Mouse (Mus musculus) midbrain, embryonic 16.5 days (tissue): ENCODE results near the gene Dchs1. TPM values are rescaled to one million over a fixed set of nuclear protein-coding genes. Genes with fewer than 3 reads are reported as not detected.
"Not testable (repeated sequence)": the region's sequence is repeated elsewhere in the genome, so short reads cannot be mapped to it uniquely, and the experiment has no call there.

Experiments used
- ATAC-seq: fragments of 200-750 bp; cut with Nextera tagmentation; 2 replicates; pipeline ENCODE4 v1.8.0; 2017; ENCODE audit warnings: moderate TSS enrichment
- H3K27ac ChIP-seq: fragments of 300-500 bp; sonication (generic); 2 replicates; pipeline ENCODE4 v1.5.1; 2014; ENCODE audit warnings: mild to moderate bottlenecking, low read length, mixed read lengths
- H3K27me3 ChIP-seq: fragments of 300-500 bp; sonication (generic); 2 replicates; pipeline ENCODE4 v1.6.1; 2014; ENCODE audit warnings: low read depth, low read length, mixed read lengths; ENCODE audit not compliant: control insufficient read depth, insufficient read depth
- H3K36me3 ChIP-seq: fragments of 300-500 bp; sonication (generic); 2 replicates; pipeline ENCODE4 v1.6.1; 2014; ENCODE audit warnings: mild to moderate bottlenecking, low read length, moderate library complexity, mixed read lengths; ENCODE audit not compliant: control insufficient read depth, insufficient read depth
- H3K4me1 ChIP-seq: fragments of 300-500 bp; sonication (generic); 2 replicates; pipeline ENCODE4 v1.6.1; 2014; ENCODE audit warnings: mild to moderate bottlenecking, low read length, mixed read lengths; ENCODE audit not compliant: control insufficient read depth, insufficient read depth
- H3K4me2 ChIP-seq: fragments of 300-500 bp; sonication (generic); 2 replicates; pipeline ENCODE4 v1.6.1; 2014; ENCODE audit warnings: mild to moderate bottlenecking, low read length, mixed read lengths
- H3K4me3 ChIP-seq: fragments of 300-500 bp; sonication (generic); 2 replicates; pipeline ENCODE4 v1.5.1; 2014; ENCODE audit warnings: low read depth, mild to moderate bottlenecking, low read length, moderate library complexity, mixed read lengths
- H3K9ac ChIP-seq: fragments of 300-500 bp; sonication (generic); 2 replicates; pipeline ENCODE4 v1.6.1; 2014; ENCODE audit warnings: low read depth, low read length, mixed read lengths
- H3K9me3 ChIP-seq: fragments of 300-500 bp; sonication (generic); replicated peaks from 2 replicates; pipeline ENCODE4 v1.6.1; 2014; ENCODE audit warnings: mild to moderate bottlenecking, low read length, mixed read lengths; ENCODE audit not compliant: control insufficient read depth, poor library complexity, severe bottlenecking
- WGBS: fragments of 180-500 bp; shearing (Covaris S2); extraction: QIAGEN DNeasy Blood & Tissue Kit; methylation state at CpG from one replicate; pipeline ENCODE4 v1.1.7; 2014; 5-methylcytosine and 5-hydroxymethylcytosine counted together
- polyA plus RNA-seq: library from polyadenylated mRNA; unstranded; fragments of >200 nt; fragmentation: Nextera tagmentation; extraction: Ambion mirVana; gene quantifications from 2 replicates; pipeline ENCODE4 v1.2.1, GENCODE M21; 2015

Gene Dchs1
- polyA plus RNA-seq, 1 experiment from 2014 or later: 12.5 TPM

DNA sequence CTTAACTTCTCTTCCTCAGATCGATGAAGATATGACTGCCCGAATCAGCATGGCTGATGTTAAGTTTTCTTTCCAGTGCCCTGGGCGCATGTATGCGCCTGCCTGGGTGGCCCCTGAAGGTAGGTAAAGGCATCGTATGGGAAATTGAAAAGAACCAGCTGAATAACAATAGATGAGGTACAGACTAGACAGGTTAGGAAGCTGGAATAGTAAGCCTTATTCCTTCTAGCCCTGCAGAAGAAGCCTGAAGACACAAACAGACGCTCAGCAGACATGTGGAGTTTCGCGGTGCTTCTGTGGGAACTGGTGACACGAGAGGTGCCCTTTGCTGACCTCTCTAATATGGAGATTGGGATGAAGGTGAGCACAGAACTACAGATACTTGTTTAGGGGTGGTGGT lies 45.5 kb downstream of the Dchs1 start:
- Histone ChIP-seq H3K36me3 (peaks cover 8% of the 10 kb centered on the region), H3K4me3 (no peak overlapping the region), H3K27me3 (no peaks in the 10 kb centered on the region), H3K9ac (no peak overlapping the region), H3K27ac (no peak overlapping the region), H3K4me2 (no peak overlapping the region), H3K4me1 (peaks cover 36% of the 10 kb centered on the region), H3K9me3 (no peaks in the 10 kb centered on the region)
- no peak for ATAC-seq
- 94% methylated on average over 9 of the region's 9 CpGs for WGBS

DNA sequence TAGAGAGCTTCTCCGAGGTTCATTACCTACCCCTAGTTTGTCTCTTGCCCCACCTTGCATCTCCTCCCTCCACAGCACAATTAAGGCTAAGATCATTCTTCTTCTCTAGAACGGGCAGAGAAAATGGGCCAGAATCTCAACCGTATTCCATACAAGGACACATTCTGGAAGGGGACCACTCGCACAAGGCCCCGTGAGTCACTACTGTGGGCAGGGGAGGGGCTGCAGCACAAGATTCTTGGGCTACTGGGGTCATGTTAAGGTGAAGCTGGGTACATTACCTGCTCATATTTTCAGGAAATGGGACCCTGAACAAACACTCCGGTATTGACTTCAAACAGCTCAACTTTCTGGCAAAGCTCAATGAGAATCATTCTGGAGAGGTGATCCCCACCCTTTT lies 46.6 kb downstream of the Dchs1 start:
- peaks cover 8% of the 10 kb centered on the region for H3K36me3 ChIP-seq
- ATAC-seq: no peak
- 88% methylated on average over 6 of the region's 6 CpGs for WGBS
- H3K9ac ChIP-seq: no peak overlapping the region
- peaks cover 36% of the 10 kb centered on the region for H3K4me1 ChIP-seq
- no peaks in the 10 kb centered on the region for H3K9me3 ChIP-seq
- no peak overlapping the region for H3K4me2 ChIP-seq
- no peak overlapping the region for H3K27ac ChIP-seq
- H3K4me3 ChIP-seq: no peak overlapping the region
- H3K27me3 ChIP-seq: no peaks in the 10 kb centered on the region

DNA sequence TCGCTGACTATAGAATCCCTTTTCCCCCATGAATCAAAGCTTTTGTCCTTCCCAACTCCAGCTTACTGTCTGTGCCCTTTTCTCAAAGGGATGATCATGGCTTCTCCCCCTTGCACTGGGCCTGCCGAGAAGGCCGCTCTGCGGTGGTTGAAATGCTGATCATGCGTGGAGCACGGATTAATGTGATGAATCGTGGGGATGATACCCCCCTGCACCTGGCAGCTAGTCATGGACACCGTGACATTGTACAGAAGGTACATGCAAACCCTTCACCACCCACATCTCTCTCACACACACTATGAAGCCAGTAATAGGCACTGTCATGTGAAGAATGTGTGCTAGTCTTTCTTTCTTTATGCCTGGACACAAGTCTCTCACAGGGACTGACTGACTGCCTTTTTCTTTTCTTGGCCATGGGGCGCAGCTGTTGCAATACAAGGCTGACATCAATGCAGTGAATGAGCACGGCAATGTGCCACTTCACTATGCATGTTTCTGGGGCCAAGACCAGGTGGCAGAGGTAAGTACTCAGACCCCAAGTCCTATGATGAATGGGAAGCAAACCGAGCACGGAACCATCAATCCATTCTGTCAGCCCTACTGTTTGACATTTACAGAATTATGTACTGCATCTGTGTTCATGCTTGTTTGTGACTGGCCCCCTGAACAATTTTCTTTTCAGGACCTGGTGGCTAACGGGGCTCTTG lies 47.2 kb downstream of the Dchs1 start:
- no peaks in the 10 kb centered on the region for H3K27me3 ChIP-seq
- 80% methylated on average over 13 of the region's 13 CpGs for WGBS
- H3K9ac ChIP-seq: no peak overlapping the region
- no peaks in the 10 kb centered on the region for H3K9me3 ChIP-seq
- H3K4me1 ChIP-seq: peaks cover 41% of the 10 kb centered on the region
- peaks cover 8% of the 10 kb centered on the region for H3K36me3 ChIP-seq
- H3K4me3 ChIP-seq: no peak overlapping the region
- H3K4me2 ChIP-seq: no peak overlapping the region
- no peak overlapping the region for H3K27ac ChIP-seq
- ATAC-seq: no peak

DNA sequence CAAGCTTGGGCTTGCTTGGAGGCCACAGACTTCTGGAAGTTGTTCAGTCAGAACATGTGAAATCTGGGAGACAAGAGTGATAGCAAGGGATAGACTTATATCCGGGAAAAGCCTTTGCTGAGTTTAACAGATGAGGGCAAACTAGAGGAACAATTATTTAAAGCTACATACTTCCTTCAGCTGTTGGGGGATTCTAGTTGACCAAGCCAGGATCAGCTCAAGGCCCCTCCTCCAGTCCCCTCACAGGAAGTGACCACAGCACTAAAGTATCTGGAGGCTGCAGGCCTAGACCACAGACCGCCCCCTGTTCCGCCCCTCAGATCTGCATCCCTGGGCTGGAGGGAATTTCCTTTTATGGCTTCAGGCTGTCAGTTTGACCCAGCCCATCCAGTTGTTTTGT lies 48.5 kb downstream of the Dchs1 start:
- no peak overlapping the region for H3K4me3 ChIP-seq
- H3K4me1 ChIP-seq: peaks cover 35% of the 10 kb centered on the region
- no peaks in the 10 kb centered on the region for H3K27me3 ChIP-seq
- peak overlapping the region; percentile 22; the same call in 1 of the 2 replicates for H3K4me2 ChIP-seq
- H3K9ac ChIP-seq: no peak overlapping the region
- ATAC-seq: no peak
- peaks cover 8% of the 10 kb centered on the region for H3K36me3 ChIP-seq
- WGBS: 35% methylated on average over 3 of the region's 3 CpGs
- H3K27ac ChIP-seq: peak overlapping the region; percentile 32; the same call in 1 of the 2 replicates
- no peaks in the 10 kb centered on the region for H3K9me3 ChIP-seq

DNA sequence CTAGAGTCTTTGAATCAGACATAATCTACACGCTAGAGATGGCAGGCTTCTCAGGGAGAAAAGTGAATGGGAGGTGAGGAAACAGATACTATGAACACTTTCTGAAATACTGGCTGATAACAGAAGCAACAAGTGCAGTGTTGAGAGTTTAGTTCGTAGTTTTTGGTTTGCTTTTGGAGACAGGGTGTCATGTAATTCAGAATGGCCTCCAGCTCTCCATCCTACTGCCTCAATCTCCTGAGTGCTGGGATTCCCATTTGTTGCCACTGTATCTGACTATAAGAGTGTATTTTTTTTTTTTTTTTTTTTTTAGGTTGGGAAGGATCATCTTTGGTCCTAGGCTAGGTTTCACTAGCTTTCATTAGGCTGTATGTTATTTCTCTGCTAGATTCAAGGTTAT lies 49.2 kb downstream of the Dchs1 start:
- H3K27me3 ChIP-seq: no peaks in the 10 kb centered on the region
- H3K4me3 ChIP-seq: no peak overlapping the region
- H3K4me1 ChIP-seq: peaks cover 31% of the 10 kb centered on the region
- H3K4me2 ChIP-seq: no peak overlapping the region; the same call in 1 of the 2 replicates
- ATAC-seq: no peak
- H3K36me3 ChIP-seq: peaks cover 13% of the 10 kb centered on the region
- no peaks in the 10 kb centered on the region for H3K9me3 ChIP-seq
- WGBS: 82% methylated on average over 2 of the region's 2 CpGs
- no peak overlapping the region for H3K27ac ChIP-seq
- no peak overlapping the region for H3K9ac ChIP-seq

DNA sequence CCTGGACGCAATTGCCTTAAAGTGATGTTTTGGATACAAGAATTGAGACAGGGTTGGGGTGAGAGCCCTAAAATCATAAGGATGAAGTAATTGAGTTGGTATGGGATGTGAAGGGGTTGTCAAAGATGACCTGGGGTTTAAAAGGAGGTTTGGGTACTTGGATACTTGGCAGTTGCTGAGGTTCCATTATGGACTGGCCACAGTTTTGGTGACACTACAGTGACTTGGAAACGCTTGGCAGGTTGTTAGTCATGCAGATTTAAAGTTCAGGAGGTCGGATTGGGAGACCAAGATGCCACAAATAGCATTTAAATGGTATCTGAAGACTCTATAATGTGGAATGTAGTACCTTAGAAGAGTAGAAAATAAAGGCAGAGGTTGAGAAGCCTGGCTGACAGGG lies 49.8 kb downstream of the Dchs1 start:
- peak overlapping the region; percentile 97 for H3K4me2 ChIP-seq
- H3K4me1 ChIP-seq: peaks cover 27% of the 10 kb centered on the region
- H3K36me3 ChIP-seq: peaks cover 18% of the 10 kb centered on the region
- no peaks in the 10 kb centered on the region for H3K9me3 ChIP-seq
- WGBS: 27% methylated on average over 3 of the region's 3 CpGs
- H3K4me3 ChIP-seq: peak overlapping the region; percentile 85
- no peak overlapping the region for H3K9ac ChIP-seq
- no peak for ATAC-seq
- no peaks in the 10 kb centered on the region for H3K27me3 ChIP-seq
- no peak overlapping the region for H3K27ac ChIP-seq

DNA sequence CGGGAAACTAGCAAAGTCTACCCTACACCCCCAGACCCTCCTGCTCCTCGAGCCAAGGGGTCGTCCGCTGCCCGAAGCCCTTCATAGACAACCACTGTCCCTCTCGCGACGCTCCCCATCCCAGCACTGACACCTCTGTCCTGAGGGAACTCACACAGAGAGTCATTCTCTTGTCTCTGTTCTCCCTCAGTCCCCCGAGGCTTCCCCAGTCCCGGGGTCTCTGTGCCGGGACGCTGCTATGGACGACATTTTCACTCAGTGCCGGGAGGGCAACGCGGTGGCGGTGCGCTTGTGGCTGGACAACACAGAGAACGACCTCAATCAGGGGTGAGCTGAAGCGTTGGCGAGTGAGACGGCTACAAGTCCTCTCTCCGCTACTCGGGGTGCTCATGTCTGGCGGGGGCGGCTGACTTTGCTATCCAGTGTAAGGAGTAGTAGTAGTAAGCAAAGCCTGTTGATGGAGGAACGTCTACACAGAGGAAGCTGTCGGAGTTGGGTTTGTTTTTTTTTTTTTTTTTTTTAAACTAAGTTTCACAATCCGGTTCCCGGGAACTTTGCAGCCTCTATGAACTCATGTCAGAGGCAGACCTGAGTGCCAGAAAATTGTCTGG lies 50.4 kb downstream of the Dchs1 start, which contains the start of gene Rrp8:
Gene Rrp8 (minus strand): TSS at position 475 of the 611 bp plus-strand sequence.
- H3K36me3 ChIP-seq: peaks cover 21% of the 10 kb centered on the region

DNA sequence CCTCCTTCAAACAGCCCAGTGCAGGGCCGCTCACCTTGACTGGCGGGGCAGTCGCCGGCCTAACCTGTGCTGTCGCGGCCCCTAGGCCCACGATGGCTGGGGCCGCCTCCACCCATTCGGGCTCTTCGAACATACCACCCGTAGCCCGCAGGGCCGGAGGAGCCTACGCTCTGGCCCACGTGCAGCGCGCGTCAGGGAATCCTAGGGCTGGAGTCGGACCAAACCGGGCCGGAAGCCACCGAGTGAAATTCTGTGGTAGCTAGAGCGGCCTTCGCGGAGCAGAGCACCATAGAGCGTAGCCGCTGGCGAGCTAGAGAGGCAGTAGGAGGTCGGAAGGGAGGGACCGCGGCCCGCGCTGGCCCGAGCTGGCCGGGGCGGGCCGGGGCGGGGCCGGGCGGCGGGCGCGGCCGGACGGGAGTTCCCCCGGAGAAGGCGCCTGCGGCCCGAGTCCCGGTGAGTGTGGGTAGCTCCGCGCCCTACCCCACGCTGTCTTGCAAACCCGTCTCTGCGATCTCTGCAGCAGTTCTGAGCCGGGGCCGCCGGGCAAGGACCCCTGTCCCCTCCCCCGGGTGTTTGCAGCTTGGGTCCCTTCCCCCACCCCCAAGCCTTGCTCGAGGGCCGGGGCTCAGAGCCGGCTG lies 51.1 kb downstream of the Dchs1 start, which contains the start of gene Ilk:
Gene Ilk (plus strand): TSS at position 329 of the 638 bp plus-strand sequence.
- H3K36me3 ChIP-seq: peaks cover 19% of the 10 kb centered on the region
- WGBS: under 1% methylated on average over 62 of the region's 62 CpGs
- H3K27ac ChIP-seq: peak within 1 kb of the TSS; percentile 77
- peak; percentile 96 for ATAC-seq
- H3K4me3 ChIP-seq: peak within 1 kb of the TSS; percentile 85
- peaks cover 27% of the 10 kb centered on the region for H3K4me1 ChIP-seq
- H3K9me3 ChIP-seq: no peaks in the 10 kb centered on the region
- no peaks in the 10 kb centered on the region for H3K27me3 ChIP-seq
- peak within 1 kb of the TSS; percentile 97 for H3K4me2 ChIP-seq
- peak within 1 kb of the TSS; percentile 90 for H3K9ac ChIP-seq

More for the DNA sequence above, 50.4 kb downstream of the Dchs1 start, which contains the start of gene Rrp8:
- 0% methylated on average over 30 of the region's 30 CpGs for WGBS
- Histone ChIP-seq H3K27ac (peak within 1 kb of the TSS; percentile 77), H3K9me3 (no peaks in the 10 kb centered on the region), H3K4me2 (peak within 1 kb of the TSS; percentile 97), H3K4me1 (peaks cover 27% of the 10 kb centered on the region), H3K27me3 (no peaks in the 10 kb centered on the region), H3K4me3 (peak within 1 kb of the TSS; percentile 85), H3K9ac (peak within 1 kb of the TSS; percentile 90)
- ATAC-seq: peak; percentile 33

DNA sequence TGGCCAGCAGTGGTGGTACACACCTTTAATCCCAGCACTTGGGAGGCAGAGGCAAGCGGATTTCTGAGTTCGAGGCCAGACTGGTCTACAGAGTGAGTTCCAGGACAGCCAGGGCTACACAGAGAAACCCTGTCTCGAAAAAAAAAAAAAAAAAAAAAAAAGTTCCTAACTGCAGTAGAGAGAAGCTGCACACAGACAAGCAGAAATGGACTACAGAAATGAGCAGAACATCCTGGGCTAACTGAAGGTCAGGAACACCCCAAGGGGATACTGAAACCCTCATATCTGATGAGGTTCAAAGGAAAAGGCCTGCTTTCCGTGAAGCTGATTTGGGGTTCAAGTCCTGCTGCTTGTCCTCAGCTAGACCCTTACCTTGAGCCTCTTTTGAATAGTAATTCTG lies 52.0 kb downstream of the Dchs1 start:
- Histone ChIP-seq H3K4me3 (peak overlapping the region; percentile 85), H3K9ac (peak overlapping the region; percentile 90), H3K36me3 (peaks cover 19% of the 10 kb centered on the region), H3K4me1 (peaks cover 27% of the 10 kb centered on the region), H3K4me2 (peak overlapping the region; percentile 97)
- not testable (repeated sequence) for ATAC-seq, H3K9me3 ChIP-seq, H3K27me3 ChIP-seq, H3K27ac ChIP-seq
- WGBS: 65% methylated on average over 4 of the region's 4 CpGs
